Mouse (Mus musculus) cerebellum, adult 11-12 months (tissue): ENCODE measurements at regions not wholly inside any gene's neighbourhood (a gene's known extent, or its start where the extent isn't known, plus 50 kb on each side); places are given as distances from the start of the nearest gene placed in this dataset.
A peak's percentile ranks its signal among the peaks of the same experiment; 100 is the strongest.

ENCODE experiments used
- DNase-seq: peaks from one replicate; pipeline ENCODE4 v3.0.0; 2022

DNA sequence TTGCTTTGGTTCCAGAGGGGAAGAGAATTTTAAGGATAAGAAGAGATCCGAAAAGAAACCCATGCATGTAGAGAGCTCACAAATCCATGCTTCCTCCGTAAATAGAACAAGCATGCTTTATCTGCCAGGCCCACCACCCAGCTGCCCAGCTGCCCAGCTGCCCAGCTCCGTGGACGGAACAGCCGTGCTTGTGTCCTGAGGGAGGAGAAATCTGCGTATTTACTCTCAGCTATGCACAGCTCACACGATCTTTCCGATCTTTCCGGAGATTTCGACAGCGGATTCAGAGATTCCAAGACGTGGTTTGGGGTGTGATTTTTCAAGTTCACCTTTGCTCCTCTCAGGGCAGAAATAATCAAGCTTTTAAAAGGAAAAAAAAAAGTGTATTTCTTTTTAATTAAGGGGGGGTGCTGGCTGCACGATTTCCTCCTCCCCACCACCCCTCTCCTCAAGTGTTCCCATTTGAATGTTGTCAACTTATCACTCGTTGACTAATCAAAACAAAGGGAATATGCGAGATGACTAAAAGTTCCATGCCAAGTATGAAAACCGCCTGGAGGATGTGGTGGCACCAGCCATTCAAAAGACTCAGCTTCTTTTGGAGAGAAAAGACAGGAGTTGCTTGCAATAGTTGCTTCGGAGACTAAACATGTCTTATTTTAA, 2293.2 kb upstream of the Gm7489 start:
- no peak for DNase-seq

DNA sequence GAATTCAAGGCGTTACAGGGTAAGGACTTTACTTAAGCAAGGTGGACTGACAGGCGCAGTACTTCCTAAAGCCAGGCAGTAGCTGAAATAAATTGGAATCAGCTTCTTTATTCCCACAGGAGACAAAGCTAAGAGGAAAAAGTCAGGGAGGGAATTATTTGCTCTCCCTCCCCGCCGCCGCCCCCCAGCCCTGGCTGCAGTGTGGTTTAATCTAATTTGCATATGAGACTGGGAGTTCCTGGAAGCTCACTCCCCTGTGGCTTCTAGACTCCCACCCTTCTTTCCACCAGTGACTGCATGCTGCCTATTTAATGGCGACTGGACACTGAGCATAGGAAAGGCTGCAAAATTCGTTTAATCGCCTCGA, 2292.7 kb upstream of the Gm7489 start:
- DNase-seq, result no peak

DNA sequence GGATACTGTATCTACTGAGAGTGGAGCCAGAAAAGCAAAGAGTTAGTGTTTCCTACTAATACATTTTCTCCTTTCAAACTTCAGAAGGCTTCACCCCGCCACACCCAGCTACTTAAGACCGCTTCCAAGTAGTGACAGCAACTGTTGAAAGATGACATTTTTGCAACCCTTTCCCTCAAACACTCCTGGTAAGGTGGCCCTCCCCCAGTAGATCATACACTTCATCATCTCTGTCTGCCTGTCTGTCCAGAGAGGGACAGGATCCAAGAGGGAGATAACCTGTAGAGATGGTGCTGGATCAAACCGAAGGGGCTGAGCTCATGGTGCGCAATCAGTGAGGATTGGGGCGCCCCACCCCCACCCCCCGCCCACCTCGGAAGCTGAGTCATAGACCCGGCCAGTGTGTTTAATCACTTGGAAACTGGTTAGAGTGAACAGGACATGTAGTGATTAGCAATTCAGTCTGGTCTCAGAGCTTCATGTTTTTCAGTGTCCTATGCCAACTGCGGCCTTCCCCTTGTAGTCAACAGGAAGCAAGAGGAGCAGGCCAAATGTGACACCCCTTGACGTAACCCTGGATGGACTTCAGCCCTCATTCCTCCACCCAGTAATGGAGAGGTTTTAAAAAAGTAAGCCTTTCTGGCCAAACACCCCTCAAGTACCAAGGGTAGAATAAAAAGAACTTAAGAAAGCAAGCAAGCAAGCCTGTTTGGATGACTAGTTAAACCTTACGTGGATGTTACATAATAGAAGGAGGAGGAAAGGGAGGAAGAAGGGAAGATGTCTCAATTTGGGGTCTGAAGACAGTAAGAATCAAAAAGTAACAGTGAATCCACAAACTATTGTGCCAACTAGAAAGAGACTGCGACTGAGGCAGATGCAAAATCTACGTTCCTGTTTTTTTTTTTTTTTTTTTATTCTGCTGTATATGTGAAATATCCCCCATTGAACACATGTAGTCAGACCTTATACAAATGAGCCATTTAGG, 2291.9 kb upstream of the Gm7489 start:
- DNase-seq, result no peak

DNA sequence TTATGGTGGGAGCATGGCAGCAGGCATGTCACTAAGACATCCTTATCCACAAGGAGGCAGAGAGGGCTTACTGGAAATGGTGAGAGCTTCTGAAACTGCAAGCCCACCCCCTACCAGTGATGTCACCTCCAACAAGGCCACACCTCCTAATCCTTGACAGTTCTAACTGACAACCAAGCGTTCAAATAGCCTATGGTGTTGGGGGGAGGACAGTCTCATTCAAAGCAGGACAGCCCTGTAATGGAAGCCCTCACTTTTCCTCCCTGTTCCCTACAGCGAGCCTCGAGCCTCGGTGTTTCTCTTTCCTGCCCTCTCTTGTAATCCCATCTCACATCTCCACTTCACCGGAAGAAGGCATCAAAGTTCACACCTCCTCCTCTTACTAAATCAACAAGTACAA, 2290.6 kb upstream of the Gm7489 start:
- DNase-seq, result no peak

DNA sequence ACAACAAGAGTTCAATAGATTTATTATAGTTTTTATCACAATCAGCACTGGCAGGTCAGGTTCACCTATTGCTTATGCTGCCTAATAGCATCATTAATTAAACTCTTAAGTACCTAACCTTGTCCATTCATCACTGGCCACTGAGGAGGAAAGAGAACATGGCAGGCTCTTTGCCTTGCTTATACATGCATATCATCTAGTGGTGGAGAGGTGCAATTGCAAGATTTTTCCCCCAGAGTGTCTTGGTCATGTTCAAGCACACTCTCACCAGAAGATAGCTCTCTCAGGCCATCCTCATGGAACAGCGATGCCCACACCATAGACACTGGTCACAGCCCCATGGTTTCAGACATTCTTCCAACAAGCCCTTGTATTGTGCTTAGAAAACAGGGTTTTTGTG, 2289.1 kb upstream of the Gm7489 start:
- no peak for DNase-seq

DNA sequence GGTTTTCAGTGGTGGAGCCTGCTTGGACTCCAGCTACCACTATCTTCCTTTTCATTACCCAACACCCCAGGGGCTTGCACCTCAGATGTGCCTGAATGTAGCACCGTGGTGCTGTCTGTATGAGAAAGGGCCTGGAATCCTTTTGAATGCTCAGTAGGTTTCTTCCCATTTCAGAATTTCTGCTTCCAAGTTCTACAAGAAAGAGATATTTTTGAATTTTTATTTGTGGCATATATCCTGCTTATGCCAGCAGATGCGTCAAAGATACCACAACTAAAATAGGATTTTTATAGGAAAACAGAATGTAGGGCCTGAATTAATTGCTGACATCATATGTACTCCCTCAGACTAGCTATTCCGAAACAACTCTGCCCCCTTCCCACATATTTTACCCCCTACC, 2286.9 kb upstream of the Gm7489 start:
- DNase-seq, result no peak

DNA sequence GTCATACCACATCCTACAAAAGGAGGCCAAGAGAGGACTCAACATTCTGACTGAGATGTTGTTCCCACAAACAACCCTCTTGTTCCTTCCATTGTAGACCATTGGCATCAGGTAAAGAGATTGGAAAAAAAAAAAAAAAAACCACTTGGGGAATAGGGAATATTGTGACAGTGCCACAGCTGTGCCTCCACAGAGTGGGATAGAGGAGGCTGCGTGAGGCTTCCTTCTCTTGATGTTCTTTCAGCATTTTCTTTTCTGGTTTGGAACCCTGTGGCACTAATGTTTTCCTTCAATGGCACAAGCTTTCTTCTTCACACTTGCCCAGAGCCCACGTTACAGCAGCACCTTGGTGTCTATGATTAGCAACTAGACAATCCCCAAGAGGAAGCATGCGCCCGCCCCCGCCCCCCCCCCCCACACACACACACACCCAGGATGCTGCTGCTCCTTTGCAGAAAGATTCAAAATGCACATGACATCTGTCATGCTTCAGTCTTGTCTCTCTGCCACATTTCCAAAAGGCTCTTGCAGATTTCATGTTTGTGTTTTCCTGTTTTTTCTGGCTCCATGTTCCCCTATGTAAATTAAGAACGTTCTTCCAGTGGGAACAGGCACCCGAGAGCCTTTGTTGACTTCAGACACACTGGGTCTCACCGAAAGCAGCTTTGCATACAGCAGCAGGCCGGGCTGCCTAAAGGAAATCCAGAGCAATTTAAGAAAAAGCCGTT, 2283.4 kb upstream of the Gm7489 start:
- DNase-seq, result no peak

DNA sequence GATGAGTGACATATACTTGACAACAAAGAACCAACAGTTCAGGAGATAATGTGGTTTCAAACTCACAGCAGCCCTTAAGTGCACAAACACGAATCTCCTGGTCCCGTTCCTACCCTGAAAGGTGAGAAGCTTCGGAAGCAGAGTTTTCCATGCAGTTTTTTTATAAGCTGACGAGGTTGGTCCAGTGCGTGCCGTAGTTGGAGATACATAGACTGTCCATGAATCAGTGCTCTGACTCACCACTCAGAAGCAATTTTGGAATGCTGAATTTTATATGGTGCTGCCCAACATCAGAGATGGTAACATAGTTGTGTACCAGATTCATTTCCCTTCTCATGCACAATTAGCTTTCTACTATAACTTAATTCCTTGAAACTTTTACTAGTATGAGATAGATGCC, 2263.3 kb upstream of the Gm7489 start:
- DNase-seq, result no peak

DNA sequence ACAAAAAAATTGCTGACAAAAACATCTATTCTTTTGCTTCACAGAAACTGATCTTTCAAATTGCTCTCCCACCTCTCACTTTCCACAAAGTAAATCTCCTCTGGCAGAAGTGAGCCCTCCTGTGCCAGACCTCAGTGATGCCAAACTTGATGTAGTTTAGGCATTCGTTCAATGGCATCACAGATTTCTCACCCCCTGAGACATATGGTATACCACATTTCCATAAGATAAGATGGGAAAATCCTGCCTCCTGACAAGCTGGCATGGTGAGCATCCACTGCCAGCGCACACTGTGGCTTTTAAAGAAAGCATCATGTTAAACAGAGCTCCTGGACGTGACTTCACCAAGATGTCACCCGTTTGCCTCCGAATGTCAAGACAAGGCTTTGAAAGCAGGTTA, 2257.2 kb upstream of the Gm7489 start:
- no peak for DNase-seq

DNA sequence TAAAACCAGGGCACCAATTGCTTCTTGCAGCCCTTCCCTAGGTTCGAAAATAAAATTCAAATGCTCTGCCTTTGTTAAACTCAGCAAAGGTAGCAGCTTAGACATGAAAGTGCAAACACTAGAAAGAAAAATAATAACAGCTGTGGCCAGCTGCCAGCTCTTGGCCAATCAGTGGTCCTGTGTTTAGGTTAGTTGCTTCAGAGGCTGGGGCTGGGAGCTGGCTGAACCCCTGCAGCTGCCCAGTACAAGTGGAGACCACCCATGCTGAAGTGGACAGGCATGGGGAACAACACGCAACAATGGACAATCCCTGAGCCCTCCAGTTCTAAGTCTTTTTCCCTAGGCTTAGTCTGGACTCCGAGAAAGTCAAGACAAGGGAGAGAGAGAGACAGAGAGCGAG, 2256.2 kb upstream of the Gm7489 start:
- no peak for DNase-seq

DNA sequence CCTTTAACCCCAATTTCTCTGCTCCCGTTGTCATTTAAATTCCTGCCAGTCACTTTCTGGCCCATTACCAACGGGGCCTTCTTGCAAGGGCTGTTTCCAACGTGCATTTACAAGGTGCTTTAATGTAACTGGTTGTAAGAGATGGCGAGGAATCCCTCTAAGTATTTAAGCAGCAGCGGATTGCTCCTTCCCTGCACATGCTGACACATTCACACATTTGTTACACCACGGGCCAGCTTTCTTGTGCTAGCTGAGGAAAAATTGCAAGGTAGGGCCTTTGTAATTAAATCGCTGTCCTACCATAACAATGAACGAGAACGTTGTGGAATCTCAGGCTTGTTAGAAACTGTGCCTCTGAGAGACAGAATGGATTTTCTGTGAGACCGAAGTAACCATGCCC, 2252.8 kb upstream of the Gm7489 start:
- no peak for DNase-seq

DNA sequence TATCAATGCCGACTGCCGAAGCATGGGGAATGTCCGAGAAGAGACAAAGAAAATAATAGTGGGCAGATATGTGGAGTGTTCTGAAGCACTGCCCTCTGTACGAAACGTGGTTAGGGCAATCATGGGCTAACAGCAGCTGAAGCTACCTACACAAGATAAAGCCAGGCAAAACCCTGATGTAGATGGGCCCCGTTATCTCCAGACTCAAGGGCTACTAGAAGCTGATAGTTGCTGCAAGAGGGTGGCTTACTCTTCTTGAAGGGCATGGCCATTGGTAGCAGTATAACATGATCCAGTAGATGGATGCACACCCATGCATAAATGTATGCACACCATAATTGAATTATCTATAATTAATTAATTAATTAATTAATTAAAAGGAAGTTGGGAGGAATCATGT, 2251.6 kb upstream of the Gm7489 start:
- no peak for DNase-seq

DNA sequence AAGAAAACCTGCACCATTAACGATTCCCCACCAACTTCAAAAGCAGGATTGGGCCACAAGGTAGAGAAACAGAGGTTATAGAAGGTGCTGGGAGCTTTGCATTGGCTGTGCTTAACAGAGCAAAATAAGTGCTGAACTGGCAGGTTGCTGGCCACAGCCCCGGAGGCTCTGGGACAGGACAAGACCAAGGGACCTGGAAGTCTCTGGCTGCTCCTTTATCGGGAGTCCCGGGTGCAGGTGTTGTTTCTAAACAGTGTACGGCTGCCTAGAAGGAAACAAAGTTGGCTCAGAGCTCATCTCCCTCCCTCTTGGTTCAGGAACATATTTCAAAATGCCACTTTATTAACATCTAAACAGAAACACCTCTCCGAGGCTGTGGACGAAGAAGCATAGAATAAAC, 2250.0 kb upstream of the Gm7489 start:
- no peak for DNase-seq

DNA sequence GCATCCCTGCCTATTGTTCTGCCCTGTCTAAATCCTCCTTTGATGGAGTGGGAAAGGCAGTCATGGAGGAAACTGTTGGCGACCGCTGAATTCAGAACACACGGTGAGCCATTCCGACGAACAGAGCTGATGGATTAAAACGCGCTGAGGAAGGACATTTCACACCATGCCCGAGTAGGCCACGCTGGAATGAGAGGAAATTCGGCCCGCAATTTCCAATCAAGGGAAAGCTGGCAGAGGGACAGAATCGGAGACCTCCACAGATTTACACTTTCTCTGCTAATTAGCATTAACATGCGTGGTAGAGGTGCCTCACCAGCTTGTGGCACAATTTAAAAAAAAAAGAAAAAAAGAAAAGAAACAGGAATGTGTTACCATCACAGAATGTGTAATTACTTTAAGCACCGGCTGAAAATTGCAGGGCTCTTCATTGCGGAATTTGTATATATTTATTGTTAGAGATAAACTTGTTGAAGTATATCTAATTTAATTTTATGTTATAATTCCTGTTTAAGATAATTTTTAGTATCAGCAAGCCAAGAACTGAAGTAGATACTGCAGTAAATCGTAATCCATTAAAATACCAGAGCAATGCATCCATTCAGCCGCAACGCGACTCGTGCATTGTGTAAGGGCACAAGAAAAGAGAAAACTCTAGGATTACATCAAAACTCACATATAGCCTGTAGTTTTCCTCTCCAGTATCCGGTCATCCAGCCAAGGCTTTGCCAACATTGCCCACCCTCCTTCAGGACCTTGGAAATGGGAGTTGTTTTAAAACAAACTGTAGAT, 2249.4 kb upstream of the Gm7489 start:
- DNase-seq, result no peak

DNA sequence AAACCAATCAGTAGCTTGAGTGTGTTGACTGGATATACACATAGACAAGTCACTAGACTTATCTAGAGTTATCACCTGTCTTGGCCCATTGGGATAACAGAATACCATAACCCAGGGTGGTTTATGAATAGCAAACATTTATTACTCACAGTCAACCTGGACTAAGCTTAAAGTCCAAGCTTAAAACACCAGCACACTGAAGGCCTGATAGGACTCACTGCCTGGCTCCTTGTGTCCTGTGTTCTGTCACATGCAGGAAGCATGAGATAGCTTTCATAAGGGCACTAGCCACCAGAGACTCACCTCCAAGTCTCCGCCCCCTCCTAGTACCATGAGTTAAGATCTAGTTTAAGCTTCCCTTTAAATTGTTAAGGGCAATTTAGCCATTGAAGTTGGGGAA, 2247.1 kb upstream of the Gm7489 start:
- DNase-seq, result no peak

DNA sequence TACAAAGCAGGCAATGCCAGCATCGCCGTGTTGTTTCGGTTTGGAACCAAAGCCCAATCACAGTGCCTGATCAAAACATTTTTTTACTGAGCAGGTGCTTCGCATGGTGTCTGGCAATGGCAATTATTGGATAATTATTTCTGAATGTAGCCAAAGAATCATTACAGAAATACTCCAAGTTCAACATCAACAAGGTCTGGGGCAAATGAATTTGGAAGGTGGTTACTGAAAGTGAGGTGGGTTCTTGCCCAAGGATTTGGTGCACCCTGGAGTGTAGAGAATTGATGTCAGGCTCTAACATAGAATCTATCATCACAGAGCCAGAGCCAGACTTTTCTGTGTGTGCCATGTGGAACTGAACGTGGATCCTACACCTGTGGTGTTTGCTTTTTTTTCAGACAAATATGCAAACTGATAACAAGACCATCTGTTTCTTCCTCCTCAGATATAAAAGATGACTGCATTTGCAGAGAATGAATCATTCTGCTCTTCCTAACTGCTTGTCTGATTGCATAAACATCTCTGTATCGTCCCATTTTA, 2240.9 kb upstream of the Gm7489 start:
- DNase-seq, result peak; percentile 4

DNA sequence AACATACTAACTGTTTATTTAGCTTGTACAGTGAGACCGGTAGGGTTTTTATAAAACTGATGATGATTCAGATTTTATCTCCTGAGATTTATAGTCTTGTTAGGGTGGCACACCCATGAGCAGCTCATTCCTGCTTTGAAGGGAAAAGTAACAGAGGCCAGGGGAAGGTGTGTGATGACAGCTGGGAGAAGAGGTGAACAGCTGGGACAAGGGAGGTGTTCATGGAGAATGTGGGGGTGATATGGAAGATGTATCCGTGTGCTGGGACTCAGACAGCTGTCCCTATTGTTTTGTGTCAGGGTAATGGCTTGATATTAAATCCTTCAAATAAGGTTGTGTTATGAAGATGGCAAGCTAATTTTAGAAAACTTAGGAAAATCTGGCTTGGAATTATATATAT, 2238.4 kb upstream of the Gm7489 start:
- DNase-seq, result no peak

DNA sequence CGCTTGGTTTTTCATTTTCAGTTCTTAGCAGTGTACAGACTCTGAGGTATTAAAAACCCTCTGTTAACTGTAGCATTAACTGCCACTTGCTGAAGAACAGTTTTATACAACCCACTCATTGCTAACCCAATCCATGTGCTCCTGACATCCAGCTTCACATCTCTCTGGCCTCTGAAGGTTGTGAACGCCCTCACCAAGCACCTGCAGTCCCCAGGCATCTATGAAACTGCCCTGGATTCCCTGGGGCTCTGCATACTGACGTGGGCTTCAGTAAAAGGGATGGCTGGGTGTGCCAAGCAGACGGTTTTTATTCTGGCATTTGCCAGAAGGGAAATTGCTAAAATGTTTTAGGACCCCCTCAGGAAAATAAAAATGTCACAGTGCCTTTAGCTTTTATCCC, 2232.2 kb upstream of the Gm7489 start:
- DNase-seq, result no peak

DNA sequence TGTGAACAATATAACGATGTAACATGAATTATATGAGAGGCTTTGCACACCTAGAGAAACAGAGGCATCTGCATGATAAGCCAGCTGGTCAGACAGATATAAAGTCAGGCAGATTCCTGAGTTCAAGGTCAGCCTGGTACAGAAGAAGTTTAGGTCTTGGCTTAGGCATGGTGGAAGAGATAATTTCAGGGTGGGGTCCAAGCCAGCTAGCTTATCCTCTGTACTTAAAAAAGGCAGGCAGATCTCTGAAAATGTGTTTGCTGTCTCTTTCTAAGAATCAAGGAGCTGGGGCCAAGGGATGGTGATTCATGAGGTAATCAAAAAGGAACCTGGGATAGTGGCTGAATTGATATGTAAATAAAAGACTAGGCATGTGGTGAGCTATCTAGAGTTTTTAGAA, 2227.1 kb upstream of the Gm7489 start:
- no peak for DNase-seq

DNA sequence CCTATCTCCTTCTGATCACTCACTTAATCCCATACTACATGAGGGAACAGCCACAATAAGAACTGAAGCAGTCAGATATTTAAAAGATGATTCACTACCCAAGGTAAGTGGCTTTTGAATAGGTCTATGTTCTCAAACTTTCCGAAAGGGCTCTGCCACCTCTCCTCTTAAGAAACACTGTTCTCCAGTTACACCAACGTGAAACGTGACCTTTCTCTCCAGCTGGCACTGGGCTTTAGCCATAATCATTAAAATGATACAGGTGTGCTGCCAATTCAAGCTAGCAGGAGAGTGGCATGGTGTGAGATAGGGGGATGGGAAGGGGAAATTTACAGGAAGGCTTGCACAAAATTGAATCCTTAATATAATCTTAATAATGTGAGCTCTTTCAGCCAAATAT, 2216.4 kb upstream of the Gm7489 start:
- DNase-seq, result no peak

DNA sequence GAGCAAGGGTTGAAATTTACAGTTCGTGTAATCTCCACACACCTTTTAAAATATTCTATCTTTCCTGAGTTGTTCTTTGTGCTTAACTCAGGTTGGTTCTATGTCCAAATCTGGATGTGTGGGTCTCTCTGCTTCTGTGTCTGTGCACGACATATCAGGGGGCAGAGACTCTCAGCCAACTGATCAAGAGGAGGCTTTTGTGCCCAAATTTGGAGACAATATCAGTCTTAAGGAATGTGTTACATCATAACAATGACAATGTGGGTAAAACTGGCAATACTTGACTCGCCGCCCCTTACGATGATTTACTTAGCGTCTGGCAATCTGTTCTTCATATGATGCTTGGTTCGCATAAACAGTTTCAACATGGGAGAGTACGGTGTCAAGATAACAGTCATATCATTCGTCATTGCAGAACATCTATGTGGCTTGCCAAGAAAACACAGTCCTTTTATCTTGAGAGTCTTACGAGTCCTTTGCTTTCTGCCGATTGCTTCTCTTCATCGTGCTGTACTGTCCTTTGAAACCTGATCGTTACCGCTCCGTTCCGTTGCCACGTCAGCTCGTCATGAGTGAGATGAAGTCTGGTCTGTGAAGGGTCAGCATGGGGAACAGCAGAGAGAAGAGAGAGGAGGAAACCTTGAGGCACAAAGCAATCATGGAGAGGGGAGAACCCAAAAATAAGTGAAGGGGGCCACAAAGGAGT, 2212.9 kb upstream of the Gm7489 start:
- DNase-seq, result no peak

DNA sequence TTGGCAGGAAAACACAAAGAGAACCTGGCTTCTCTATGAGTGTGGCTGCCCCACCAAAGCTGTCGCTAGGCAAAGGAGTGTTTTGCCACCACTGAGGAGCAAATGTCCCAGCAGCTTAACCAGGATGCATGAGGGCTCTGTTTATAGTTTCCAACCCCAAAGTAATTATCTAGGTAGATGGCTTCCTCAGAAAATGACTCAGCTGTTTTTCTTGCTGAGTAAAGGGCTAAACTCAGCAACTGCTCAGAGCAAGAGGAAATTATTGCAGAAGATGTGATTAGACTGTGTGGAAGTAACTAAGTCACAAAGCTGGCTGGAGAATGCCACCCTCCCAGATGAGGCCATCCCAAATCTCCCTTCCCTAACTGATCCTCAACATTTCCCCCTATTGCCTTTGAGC, 2211.2 kb upstream of the Gm7489 start:
- DNase-seq, result no peak
